Mouse (Mus musculus): ENCODE measurements at regions not wholly inside any gene's neighbourhood (a gene's known extent, or its start where the extent isn't known, plus 50 kb on each side); places are given as distances from the start of the nearest gene placed in this dataset.

DNA sequence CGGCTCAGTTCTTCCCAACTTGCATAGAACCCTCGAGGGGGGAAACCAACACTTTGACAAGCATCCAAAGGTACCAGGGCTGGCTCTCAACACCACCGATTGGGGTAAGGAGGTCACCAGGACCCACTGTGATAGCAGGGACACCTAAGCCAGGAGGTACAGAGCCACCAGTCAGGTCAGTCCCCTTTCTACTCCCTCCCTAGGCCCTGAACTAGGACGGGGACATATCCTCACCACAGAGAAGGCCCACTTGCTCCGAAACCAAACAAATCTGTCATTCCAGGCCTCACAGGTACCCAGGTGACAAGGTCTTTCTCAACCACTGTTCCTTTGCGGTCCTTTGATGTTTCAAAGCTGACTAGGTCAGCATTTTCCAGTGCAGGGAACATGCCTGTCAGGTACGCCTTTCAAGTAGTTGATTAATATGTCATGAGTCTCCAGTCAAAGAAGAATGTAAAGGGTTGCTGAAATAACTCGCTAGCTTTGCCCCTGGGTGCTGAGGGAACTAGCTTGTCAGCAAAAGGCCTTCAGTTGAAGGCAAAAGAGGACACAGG is 95.4 kb downstream of the Zfp36l1 start:
- DNase-seq (ENCODE audit: low spot score in 2 of 2), result no peak

DNA sequence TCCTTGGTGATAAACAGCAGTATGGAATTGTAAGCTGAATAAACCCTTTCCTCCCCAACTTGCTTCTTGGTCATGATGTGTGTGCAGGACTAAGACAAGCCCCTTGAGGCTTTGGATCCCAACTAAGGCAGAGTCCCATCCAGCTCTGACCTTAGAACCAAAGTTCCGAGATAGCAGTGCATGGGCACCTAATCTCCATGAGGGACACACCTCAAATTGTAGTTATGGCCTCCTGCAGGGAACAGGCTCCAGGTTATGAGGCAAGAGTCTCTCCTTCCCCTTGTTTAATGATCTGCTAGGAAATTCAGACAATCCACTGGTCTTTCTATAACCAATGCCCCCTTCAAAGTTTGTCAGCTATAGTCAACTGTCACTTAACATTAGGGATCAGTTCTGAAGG is 96.9 kb downstream of the Zfp36l1 start:
- no peak for DNase-seq (ENCODE audit: low spot score in 2 of 2)

DNA sequence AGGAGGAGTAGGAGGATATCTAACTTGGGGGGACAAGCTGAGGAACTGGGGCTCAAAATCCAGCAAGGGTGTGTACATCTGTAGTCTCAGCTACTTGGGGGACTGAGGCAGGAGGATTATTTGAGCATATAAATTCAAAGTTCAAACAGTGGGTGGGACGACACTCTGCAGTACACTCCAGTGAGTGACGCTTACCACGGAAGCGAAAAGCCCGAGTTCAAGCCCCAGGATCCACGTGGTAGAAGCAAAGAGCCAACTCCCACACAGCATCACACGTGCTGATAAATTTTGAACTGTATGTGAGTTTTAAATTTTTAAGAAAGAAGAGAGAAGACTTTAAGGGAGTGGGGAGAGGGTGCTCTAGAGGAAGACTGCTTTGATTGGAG is 98.2 kb downstream of the Zfp36l1 start:
- DNase-seq (ENCODE audit: low spot score in 2 of 2), result no peak

DNA sequence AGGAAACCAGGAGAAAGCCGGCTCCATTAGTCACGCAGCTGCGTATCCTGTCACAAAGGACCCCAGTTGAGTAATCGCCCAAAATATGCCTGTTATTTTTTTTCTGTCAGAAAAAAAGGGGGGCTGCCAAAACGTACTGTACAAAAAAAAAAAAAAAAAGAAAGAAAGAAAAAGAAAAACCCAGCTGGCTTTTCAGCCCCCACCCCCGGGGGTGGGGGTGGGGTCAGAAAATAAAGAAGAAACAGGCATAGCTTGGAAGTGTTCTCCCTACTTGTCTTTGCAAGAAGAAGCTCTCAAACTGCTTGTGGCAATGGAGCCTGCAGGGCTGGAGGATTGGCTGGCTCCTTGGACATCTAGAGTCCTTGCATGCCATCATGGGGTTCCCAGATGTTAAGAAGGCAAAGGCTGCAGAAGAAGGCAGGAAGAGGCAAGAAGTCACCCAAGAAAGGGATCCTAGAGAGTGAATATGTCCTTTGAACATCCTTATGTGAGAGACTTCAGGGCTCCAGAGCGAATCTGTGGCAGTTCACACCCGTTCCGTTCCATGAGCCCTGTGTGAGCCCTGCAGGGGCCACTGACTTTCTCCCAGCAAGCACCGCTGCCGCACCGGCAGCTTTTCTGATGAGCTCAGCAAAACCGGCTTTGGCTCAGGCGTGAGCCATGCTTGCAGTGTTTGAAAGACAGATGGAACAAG is 98.8 kb downstream of the Zfp36l1 start:
- DNase-seq (ENCODE audit: low spot score in 2 of 2), result peak; percentile 36 to 42

DNA sequence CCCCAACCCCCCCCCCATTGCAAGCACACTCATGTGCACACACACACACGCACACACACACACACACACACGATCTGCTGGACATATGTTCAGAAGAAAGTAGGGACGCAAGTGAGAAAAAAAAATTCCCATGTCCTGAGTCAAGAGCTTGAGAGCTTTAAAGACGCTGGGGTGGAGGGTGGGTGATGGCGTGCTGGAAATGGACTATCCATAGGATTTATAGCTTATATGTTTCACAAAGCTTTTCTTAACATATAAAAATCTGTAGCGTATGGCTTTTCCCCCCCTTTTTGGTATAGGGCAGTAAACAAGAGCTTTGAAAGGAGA is 99.3 kb downstream of the Zfp36l1 start:
- no peak for DNase-seq (ENCODE audit: low spot score in 2 of 2)

DNA sequence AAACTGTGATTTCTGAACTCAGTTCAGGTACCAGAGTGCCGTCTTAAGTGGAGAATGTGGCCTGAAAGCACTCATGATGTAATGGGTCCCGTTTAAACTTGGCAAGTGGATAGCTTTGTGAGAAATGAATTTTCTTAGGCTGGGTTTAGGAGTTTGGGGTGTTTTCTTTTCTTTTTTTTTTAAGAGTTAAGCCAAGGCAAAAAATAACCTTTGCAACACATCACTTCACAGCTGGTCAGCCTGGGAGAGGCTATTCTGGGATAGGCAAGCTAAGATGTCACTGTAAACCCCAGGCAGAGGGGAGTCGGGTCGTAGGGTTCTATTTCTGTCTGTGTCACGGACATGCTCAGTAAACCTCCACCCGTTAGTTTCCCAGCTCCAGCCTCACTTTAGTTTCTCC is 100.9 kb downstream of the Zfp36l1 start:
- no peak for DNase-seq (ENCODE audit: low spot score in 2 of 2)

DNA sequence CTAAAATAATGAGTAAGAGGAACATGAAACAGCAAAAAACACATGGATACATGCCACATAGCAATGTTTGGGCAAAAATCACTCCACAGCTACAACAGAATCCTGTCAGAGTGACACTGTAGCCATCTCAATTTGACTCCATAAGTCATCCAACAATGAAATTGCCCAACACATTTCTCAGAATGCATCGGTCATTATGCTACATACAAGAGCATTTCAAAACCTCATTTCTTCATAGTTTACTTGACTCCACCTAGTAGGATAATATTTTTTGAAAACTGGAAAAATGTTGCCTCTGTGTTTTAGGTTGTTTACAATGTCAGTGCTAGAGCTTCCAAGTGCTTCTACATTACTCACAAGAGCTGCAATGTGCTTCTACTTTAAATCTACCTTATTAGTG is 101.9 kb downstream of the Zfp36l1 start:
- no peak for DNase-seq (ENCODE audit: low spot score in 2 of 2)

DNA sequence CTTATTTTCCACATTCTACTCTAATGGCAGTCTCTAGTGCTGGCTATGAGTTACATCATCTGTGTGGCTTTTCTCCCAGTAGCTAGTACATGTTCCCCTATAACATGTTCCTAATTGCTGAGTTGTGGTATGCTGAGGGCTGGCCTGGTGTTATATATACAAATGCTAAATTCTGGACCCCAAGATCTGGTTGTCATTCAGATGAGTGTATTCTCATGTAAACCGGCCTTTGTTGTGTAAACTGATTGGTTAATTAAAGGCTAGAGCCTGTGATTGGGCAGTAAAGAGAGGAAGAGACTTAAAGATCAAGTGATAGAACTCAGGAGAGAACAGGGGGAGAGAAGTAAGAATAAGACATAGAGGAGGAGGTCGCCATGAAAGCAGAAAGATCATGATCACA is 102.6 kb downstream of the Zfp36l1 start:
- DNase-seq (ENCODE audit: low spot score in 2 of 2), result no peak

DNA sequence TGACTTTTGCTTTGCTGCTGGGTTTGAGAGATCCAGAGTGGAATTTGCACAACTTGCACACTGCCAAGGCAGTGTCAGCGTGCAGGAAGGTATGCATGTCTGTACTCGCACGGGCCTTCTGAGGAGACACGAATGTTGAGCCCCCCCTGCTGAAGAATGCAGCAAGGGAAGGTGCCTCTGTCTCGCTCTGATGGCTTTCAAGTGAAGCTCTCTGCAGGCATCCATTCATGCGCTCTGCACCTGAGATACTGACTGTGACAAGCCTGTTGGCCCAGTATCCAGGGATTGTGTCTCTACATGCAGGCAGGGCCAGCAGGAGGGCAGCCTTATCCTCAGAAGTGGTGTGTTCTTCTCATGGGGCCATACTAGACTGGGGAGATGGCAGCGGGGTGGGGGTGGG is 105.0 kb downstream of the Zfp36l1 start:
- no peak for DNase-seq (ENCODE audit: low spot score in 2 of 2)

DNA sequence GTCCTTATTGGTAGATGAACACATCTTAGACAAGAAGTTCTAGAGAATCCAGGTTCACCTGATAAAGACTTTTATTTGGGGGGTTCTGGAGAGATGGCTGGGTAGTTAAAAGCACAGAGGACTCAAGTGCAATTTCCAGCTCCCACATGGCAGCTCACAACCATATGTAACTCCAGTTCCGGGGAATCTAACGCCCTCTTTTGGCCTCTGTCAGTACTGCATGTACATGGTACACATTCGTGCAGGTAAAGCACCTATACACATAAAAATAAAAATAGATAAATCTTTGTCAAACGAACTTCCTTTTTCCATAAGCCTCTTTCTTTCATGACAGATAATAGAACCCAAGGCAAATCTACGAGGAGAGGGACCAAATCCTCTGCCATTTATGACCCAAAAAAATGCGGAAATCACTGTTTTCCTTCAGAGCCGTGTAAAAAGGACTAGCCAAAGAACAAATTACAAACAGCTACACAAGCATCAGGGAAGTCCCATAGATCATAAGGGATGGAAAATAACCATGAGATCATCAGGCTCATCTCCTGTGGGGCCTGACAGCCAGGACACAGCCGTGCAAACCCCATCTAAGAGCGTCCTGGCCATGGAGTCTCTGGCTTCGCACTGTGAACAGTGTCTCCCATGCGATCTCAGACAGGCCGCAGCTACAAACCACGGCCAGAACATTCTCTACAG is 107.4 kb downstream of the Zfp36l1 start:
- DNase-seq (ENCODE audit: low spot score in 2 of 2), result no peak

DNA sequence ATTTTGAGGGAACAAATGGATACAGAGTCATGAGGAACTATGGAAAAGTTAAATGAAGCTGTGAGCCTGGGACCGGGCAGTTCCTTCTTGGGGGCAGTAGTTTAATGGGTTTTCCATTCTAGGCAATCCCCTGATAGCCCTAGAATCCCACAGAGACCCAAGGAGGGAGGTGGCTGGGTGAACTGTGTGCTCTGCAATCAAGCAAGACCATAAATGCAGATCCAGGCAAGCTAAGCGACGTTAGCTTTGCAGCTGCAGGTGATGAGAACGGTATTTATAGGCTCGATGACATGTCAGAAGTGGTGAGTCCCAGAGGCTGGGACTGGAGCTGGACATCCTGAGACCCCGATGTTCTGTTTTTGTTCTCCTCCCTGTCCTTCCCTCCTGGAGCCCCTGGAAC is 108.2 kb downstream of the Zfp36l1 start:
- no peak for DNase-seq (ENCODE audit: low spot score in 2 of 2)

DNA sequence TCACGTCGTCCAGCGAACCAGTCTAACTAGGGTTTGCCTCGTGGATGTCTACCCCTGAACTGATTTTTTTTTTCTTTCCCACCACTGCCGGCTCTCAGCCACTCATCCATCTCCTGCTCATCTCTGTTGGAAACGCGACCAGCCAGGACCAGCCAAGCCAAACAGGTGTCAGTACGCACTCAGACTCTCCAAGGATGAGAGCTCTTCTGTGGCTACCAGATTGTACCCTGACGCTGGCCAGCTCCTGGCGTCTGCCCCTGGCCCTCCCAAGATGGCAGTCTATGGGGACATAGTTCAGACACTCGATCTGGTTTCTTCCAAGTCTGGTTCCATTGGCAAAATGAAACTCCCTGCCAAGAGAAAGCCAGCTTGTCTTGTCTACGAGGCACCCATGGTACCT is 109.3 kb downstream of the Zfp36l1 start:
- DNase-seq (ENCODE audit: low spot score in 2 of 2), result no peak

DNA sequence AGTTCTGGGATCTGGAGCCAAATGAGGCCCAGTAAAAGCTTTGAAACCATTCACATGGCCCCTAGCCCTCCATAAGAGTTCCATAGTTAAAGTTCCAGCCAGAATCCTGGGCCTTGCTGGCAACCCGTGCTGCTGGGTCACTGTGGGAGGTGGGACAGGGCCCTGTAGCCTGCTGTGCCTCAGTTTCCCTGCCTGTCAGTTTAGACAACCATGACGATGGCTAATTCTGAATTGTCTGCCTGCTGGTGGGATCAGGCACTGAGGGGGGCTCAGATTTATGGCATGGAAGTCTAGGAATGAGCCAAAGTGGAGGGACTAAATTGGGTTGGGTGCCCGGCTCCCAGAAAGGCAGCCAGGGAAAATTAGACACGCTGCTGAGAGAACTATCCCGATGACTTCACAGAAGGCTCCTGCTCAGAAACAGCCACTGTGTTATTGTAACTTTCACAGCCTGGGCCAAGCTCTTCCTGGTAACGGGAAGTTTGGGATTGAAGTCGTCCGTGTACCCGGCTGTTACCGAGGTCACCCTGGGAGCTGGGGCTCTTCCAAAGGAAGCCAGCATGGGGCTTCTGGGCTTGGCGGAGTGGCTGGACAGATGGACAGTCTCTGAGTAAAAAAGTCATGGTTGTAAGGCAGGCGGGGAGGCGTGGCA is 110.2 kb downstream of the Zfp36l1 start:
- DNase-seq (ENCODE audit: low spot score in 2 of 2), result no peak

DNA sequence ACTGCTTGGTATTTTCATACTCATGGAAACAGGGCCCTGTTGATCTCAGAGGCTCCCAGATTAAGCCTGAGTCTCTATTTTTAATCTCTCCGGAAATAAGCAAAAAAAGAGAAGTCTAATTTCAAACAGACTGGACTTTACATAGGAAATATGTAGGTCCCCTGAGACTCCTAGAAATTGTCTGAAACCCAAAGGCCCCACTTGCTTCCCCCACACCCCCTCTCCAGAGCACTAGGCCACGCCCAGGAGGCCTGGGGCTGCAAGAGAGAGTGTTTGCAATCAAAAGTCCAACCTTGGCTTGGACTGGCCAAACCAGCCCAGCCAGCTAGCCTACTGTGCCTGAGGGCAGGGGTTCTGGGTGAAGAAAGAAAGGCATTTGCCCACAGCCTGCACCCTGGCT is 111.0 kb downstream of the Zfp36l1 start:
- DNase-seq (ENCODE audit: low spot score in 2 of 2), result no peak

DNA sequence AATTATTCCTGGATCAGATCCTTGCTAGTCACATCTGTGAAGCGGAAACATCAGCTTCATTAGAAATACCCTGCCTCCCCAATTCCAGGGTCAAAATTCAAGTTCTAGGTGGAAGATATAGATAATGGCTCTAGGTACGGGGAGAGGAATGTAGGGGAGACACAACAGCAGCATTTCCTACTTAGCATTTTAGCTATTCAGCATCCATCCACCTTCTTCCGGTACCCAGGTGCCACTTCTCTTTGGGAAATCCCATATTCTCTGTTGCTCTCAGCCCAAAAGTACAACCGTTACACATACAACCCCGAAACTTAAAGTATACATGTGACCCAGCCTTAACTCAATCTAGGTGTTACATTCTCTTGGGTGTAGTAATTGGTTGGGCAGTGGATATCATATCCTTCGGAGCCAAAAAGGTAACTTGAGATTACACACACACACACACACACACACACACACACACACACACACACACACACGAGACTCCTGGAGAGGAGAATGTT is 112.9 kb downstream of the Zfp36l1 start:
- DNase-seq (ENCODE audit: low spot score in 2 of 2), result no peak

DNA sequence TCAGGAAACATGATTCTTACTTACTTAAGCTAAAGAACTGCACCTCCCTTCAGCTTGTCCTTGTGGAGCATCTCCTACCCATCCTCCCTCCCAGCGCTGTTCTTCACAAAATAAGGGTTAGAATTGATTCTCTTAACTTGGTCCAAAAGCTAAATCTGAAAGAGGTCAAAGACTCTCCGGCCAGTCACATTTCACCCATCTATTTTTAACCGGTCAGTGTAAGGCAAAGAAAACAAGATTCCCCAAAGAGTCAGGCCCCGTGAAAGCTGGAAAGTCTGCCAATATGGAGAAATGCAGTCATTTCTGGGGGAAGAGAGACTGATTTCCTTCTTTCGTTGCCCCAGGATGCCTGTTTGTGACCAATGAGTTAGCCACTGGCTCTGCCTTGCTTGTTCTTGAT is 114.0 kb downstream of the Zfp36l1 start:
- no peak for DNase-seq (ENCODE audit: low spot score in 2 of 2)

DNA sequence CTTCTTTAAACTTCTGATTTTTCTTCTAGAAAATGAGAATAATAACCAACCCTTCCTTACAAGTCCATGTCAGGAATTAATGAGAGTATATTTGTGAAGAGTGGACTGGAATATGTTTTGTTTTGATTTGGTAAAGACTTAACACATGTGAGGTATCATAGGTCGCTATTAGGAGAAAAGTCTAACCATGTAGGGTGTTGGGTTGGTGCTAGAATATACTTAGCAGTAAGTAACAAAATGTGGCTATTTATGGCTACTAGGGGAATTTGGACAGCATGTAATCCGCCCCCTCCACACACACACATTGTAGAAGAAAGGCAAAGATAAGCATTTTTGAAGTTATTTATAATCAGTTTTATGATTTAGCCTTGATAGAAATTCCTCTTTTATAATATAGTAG is 114.5 kb downstream of the Zfp36l1 start:
- DNase-seq (ENCODE audit: low spot score in 2 of 2), result no peak

DNA sequence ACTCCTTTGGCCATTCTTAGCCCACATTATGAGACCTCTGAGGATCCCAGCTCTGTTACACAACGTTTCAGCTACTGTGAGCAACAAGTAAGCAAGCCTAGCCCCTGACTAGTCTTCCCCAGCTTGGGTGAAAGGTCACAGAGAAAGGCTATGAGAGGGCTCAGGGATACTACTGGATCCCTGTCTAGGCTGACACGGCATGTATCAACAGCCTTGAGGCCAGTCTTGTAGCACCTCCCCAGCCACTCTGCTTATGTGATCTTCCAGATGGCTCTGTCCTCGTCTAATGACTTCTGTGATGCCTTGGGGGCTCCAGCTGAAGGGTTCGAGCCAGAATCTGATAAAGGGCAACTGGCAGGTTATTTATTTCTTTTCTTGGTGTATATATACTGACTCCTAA is 115.6 kb downstream of the Zfp36l1 start:
- no peak for DNase-seq (ENCODE audit: low spot score in 2 of 2)

DNA sequence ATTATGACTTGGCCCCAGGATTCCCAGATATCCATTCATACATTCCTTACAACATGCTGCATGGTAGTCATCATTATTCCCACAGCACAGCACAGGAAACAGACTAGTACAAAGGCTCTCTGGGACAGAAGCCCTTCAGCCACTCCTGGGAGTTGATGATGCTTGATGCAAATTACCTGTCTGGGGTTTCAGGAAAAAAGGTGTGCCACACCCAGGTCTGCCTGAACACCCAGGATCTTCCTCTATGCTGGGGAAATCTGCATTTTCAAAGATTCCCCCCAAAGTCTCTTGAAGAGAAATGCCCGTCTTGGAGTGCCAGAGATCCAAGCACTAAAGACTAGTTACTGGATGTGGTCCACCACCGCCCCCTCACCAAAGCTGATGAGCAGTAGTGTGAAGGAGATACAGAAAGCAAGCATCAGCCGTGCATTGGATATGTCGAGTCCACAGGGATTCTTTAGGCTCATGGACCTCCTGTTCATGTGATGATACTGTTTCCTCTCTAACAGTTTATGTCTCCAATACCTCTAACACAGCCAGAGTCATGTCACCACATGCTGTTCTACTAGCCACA is 117.2 kb downstream of the Zfp36l1 start:
- no peak for DNase-seq (ENCODE audit: low spot score in 2 of 2)

DNA sequence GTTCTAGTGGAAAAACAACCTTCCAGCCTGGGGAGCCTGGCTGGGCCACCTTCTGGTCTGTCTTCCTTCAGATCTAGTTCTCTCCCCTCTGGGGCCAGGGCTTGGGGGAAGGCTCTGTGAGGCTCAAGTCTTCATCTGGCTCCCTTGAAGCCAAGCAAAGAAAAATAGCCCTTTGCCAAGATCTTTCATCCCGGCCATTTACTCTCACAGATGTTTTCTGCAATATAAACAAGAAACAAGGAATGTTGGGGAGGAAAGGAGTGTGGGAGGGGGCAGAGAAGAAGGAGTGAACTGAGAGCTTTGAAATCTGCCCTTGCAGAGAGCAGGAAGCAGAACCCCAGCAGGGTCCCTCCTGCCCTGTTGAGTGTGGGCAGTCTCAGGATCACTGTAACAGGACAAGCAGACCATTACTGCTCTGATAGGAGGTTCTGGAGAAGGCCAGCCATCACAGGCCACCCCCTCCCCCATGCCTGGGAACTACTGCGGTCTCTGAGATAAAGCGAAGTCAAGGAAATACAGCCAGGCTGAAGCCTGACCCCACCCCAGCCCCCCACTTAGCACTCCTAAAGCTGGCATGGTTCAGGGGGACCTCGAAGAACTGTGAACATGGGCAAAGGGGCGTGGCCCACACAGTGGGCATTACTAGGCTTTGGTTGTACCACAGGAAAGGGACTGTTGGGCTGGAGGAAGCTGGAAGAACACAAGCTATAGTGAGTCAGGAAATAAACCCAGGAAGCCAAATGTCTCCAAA is 118.8 kb downstream of the Zfp36l1 start:
- DNase-seq (ENCODE audit: low spot score in 2 of 2), result no peak

DNA sequence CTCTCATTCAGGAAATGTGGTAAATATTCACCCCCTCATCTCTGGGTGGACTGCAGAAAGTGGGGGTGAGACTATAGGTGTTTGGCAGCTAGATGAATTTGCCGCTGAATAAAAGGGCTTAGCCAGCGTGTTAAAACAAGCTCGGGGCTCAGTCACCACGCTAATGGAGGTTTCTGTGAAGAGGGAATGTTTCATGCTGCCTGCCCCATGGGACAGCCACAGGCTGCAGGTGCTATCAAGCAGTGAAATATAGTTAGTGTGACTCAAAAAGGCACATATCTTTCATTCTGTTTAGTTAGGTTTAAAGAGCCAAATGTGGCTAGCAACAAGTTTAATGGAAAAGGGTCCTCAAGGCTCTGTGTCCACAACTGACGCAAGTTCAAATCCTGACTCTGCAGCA is 121.5 kb downstream of the Zfp36l1 start:
- no peak for DNase-seq (ENCODE audit: low spot score in 2 of 2)

DNA sequence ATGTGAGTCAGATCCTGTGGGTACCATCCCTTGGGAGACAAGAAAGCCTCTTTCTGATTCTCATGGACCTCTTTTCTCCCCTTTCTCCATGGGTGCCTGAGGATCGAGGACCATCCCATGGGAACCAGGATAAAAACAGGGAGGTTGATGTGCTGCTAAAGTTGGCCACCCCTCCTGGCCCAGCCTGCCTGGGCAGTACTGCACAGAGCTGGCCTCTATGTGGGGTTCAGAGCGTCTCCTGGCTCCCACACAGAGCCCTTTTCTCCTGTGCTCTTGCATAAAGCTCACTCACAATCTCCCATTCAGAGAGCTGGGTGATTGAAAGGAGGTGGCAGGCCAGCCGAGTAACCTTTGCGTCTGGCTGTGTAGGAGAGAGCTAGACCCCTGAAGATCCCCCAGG is 122.1 kb downstream of the Zfp36l1 start:
- peak in 1 of 2 experiments; percentile 37 for DNase-seq (ENCODE audit: low spot score in 2 of 2)
